13 mouse cellular contexts compared by ENCODE assay signal in the genomic region with DNA sequence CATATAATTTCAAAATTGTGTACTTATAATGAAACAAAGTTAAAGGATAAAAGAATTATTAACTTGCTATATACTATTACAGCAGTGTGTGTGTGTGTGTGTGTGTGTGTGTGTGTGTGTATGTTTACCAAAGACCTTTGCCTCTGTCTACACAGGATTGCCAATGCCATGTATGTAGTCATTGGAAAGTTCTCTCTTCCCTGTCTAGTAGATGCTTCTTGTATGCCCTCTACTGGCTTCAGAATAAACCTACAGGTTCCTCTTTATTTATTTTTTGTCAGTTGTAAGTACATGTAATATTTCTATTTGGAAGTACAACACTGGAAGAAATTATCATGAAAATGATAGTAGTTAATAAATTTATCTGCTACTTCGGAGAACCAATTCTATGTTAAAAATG.
DNase-seq lines count a peak whose midpoint lies in the region; ATAC-seq and TF ChIP-seq lines count a peak whose summit lies in the region.
"Had no signal": no experiment of that assay in that cellular context is flagged by ENCODE, and none has a peak within 500 bp of the region (broad histone marks: within the 10 kb centered on the region; RNA-seq: fewer than 3 reads in every experiment).

No protein-coding gene starts in this region.

- no peak for TF ChIP-seq EP300 in lung, postnatal 0 days (IDR thresholded peaks at IDR 0.05)
- TF ChIP-seq EP300 in stomach, postnatal 0 days (optimal IDR thresholded peaks at IDR 0.05): no peak

- H3K9me3 ChIP-seq in lung, postnatal 0 days (ENCODE audit: low read length): no peaks in the 10 kb centered on the region
- no peaks in the 10 kb centered on the region for H3K9me3 ChIP-seq in hindbrain, embryonic 13.5 days
- no peaks in the 10 kb centered on the region for H3K9me3 ChIP-seq in stomach, postnatal 0 days (ENCODE audit: control insufficient read depth, low read length)
- H3K9me3 ChIP-seq: heart, embryonic 15.5 days; stomach, embryonic 15.5 days had no signal

- H3K27ac ChIP-seq in lung, postnatal 0 days (ENCODE audit: low read length): no peak overlapping the region
- no peak overlapping the region for H3K27ac ChIP-seq in hindbrain, embryonic 13.5 days
- no peak overlapping the region for H3K27ac ChIP-seq in stomach, postnatal 0 days (replicated peaks)
- H3K27ac ChIP-seq: heart, embryonic 15.5 days; stomach, embryonic 15.5 days had no signal

- no peaks in the 10 kb centered on the region for H3K36me3 ChIP-seq in lung, postnatal 0 days (ENCODE audit: insufficient read depth, low read length)
- H3K36me3 ChIP-seq in hindbrain, embryonic 13.5 days: no peaks in the 10 kb centered on the region
- no peaks in the 10 kb centered on the region for H3K36me3 ChIP-seq in stomach, postnatal 0 days (ENCODE audit: control insufficient read depth, insufficient read depth, low read length)
- H3K36me3 ChIP-seq: heart, embryonic 15.5 days; stomach, embryonic 15.5 days had no signal

- no peak overlapping the region for H3K4me2 ChIP-seq in lung, postnatal 0 days (replicated peaks; ENCODE audit: low read depth, low read length)
- H3K4me2 ChIP-seq in hindbrain, embryonic 13.5 days: no peak overlapping the region
- no peak overlapping the region for H3K4me2 ChIP-seq in stomach, postnatal 0 days (replicated peaks; ENCODE audit: low read depth)
- H3K4me2 ChIP-seq: heart, embryonic 15.5 days; stomach, embryonic 15.5 days had no signal

- ATAC-seq in lung, postnatal 0 days: no peak
- peak; percentile 74 for ATAC-seq in hindbrain, embryonic 13.5 days (ENCODE audit: low FRiP score)
- ATAC-seq in stomach, postnatal 0 days (ENCODE audit: low FRiP score, low TSS enrichment): no peak

- DNase-seq in cerebellum, postnatal 10 days: peak; percentile 36 to 63
- DNase-seq in cerebellum, adult 11 months: no peak
- DNase-seq in lung, postnatal 0 days (ENCODE audit: low spot score): peak; percentile 24
- no peak for DNase-seq in lung, postnatal 4 days
- no peak for DNase-seq in stomach, postnatal 0 days (ENCODE audit: low spot score)
- DNase-seq in lung, postnatal 25 days (ENCODE audit: low spot score): no peak
- no peak for DNase-seq in urinary bladder, postnatal 36 days (ENCODE audit: low spot score in 2 of 2)
- DNase-seq: cerebellum, adult 11-12 months; kidney, postnatal 25 days; liver had no signal

- no peak for TF ChIP-seq CTCF in lung, postnatal 0 days (IDR thresholded peaks at IDR 0.05)
- peak; percentile 57 for TF ChIP-seq CTCF in stomach, postnatal 0 days (IDR thresholded peaks at IDR 0.05; ENCODE audit: low read depth)

- no peaks in the 10 kb centered on the region for H3K4me1 ChIP-seq in lung, postnatal 0 days (ENCODE audit: insufficient read depth, low read depth, low read length)
- no peaks in the 10 kb centered on the region for H3K4me1 ChIP-seq in hindbrain, embryonic 13.5 days (replicated peaks)
- H3K4me1 ChIP-seq in stomach, postnatal 0 days (replicated peaks; ENCODE audit: control insufficient read depth, insufficient read depth): no peaks in the 10 kb centered on the region
- H3K4me1 ChIP-seq: heart, embryonic 15.5 days; stomach, embryonic 15.5 days had no signal

- no peak overlapping the region for H3K4me3 ChIP-seq in lung, postnatal 0 days (ENCODE audit: low read depth, low read length)
- H3K4me3 ChIP-seq in hindbrain, embryonic 13.5 days: no peak overlapping the region
- no peak overlapping the region for H3K4me3 ChIP-seq in stomach, postnatal 0 days (ENCODE audit: low read depth, low read length)
- H3K4me3 ChIP-seq: heart, embryonic 15.5 days; stomach, embryonic 15.5 days had no signal

- 65% methylated on average over 1 of the region's 1 CpGs for WGBS in lung, postnatal 0 days
- 84% methylated on average over 1 of the region's 1 CpGs for WGBS in hindbrain, embryonic 13.5 days
- WGBS in stomach, postnatal 0 days: 74% methylated on average over 1 of the region's 1 CpGs

- no peaks in the 10 kb centered on the region for H3K27me3 ChIP-seq in lung, postnatal 0 days (replicated peaks; ENCODE audit: insufficient read depth, low read length)
- no peaks in the 10 kb centered on the region for H3K27me3 ChIP-seq in hindbrain, embryonic 13.5 days
- H3K27me3 ChIP-seq in stomach, postnatal 0 days (ENCODE audit: control insufficient read depth, insufficient read depth, low read length): no peaks in the 10 kb centered on the region
- H3K27me3 ChIP-seq: heart, embryonic 15.5 days; stomach, embryonic 15.5 days had no signal

- no peak overlapping the region for H3K9ac ChIP-seq in lung, postnatal 0 days (replicated peaks; ENCODE audit: low read depth)
- H3K9ac ChIP-seq in hindbrain, embryonic 13.5 days: no peak overlapping the region
- no peak overlapping the region for H3K9ac ChIP-seq in stomach, postnatal 0 days (ENCODE audit: low read length)
- H3K9ac ChIP-seq: heart, embryonic 15.5 days; stomach, embryonic 15.5 days had no signal

Comparison
In these comparisons a context has a peak if more than half of its experiments do, and no peak if none do; other contexts are left out.
1. DNase-seq: peak in cerebellum, postnatal 10 days (2 of 2) and lung, postnatal 0 days (single experiment); none in cerebellum, adult 11 months (single experiment), lung, postnatal 4 days (0 of 2), stomach, postnatal 0 days (single experiment), lung, postnatal 25 days (single experiment) and urinary bladder, postnatal 36 days (0 of 2).